Mouse (Mus musculus) lung, postnatal 0 days (tissue): ENCODE data around the gene Pde6c.

Experiments
- CTCF ChIP-seq: IDR thresholded peaks from 2 replicates; pipeline ENCODE4 v1.5.1; 2016; ENCODE audit warnings: antibody characterized with exemption, mild to moderate bottlenecking
- EP300 ChIP-seq: IDR thresholded peaks from 2 replicates; pipeline ENCODE4 v1.6.1; 2016; ENCODE audit warnings: antibody characterized with exemption, mild to moderate bottlenecking, control low read depth

DNA sequence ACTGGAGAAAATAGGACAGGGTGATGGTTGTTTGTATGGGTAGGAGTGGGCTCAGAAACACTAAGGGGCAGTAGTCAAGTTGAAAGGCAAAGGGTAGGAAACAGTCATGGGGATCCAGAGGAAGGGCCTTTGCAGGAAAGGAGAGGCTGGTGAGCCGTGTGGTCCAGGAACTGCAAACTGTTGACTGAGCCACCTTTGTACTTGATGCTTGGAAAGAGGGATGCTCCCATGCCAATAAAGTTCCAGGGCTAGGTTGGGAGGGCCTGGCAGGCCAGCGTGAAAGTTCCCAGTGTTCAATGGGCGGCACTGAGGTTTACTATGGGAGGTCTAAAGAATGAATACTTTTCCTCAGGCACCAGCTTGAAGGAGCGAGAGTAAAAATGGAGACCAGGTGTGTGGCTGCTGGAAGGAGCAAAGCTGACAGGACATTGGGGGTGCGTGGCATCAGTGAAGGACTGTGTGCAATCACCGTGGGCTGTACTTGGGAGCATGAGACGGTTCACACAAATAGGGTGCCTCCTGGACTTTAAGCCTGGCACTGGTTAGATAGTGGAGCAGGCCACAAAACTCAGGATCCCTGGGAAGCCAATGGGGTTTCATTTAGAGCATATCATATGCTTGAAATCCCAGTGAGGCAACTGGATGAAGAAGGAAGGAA is 17.6 kb upstream of the Pde6c start:
- TF ChIP-seq CTCF (no peak), EP300 (no peak)
